In genomic region chr11:3515637-3516036, GRCm38 (mm10) we compare ENCODE assay signal across 9 mouse cellular contexts. TPM values are rescaled to one million over a fixed set of nuclear protein-coding genes. Genes with fewer than 3 reads are reported as not detected.
DNase-seq lines count a peak whose midpoint lies in the region; ATAC-seq lines count a peak whose summit lies in the region.
"Had no signal": no experiment of that assay in that cellular context is flagged by ENCODE, and none has a peak within 500 bp of the region (broad histone marks: within the 10 kb centered on the region; RNA-seq: fewer than 3 reads in every experiment).

No protein-coding gene starts in this region.

- ATAC-seq in forebrain, embryonic 13.5 days: no peak
- ATAC-seq in forebrain, embryonic 11.5 days (replicated peaks; ENCODE audit: low FRiP score): no peak
- no peak for ATAC-seq in midbrain, embryonic 13.5 days
- ATAC-seq in midbrain, embryonic 11.5 days (ENCODE audit: low FRiP score): no peak
- ATAC-seq in intestine, embryonic 16.5 days: 0 out of 2 replicates have a peak, but pooled peaks have one; percentile 11
- no peak for ATAC-seq in stomach, embryonic 16.5 days (ENCODE audit: insufficient read depth, low FRiP score)
- no peak for ATAC-seq in CD4-positive, CD25-positive, alpha-beta regulatory T cell, adult 4 months
- ATAC-seq: inflammation-experienced regulatory T-cells, adult 6 months had no signal

- H3K4me2 ChIP-seq in forebrain, embryonic 13.5 days: peak overlapping the region; percentile 68
- no peak overlapping the region for H3K4me2 ChIP-seq in forebrain, embryonic 11.5 days (ENCODE audit: low read depth, low read length, severe bottlenecking)
- peak overlapping the region; percentile 67; the same call in 1 of the 2 replicates for H3K4me2 ChIP-seq in midbrain, embryonic 13.5 days (replicated peaks)
- no peak overlapping the region for H3K4me2 ChIP-seq in midbrain, embryonic 11.5 days
- peak overlapping the region; percentile 73 for H3K4me2 ChIP-seq in intestine, embryonic 16.5 days (ENCODE audit: low read depth, low read length)
- peak overlapping the region; percentile 66 for H3K4me2 ChIP-seq in stomach, embryonic 16.5 days (ENCODE audit: low read depth, low read length)

- no peaks in the 10 kb centered on the region for H3K9me3 ChIP-seq in forebrain, embryonic 13.5 days (replicated peaks)
- no peaks in the 10 kb centered on the region for H3K9me3 ChIP-seq in forebrain, embryonic 11.5 days (ENCODE audit: control insufficient read depth, low read length)
- H3K9me3 ChIP-seq in midbrain, embryonic 13.5 days: no peaks in the 10 kb centered on the region
- H3K9me3 ChIP-seq in midbrain, embryonic 11.5 days (ENCODE audit: control insufficient read depth, low read length): no peaks in the 10 kb centered on the region
- no peaks in the 10 kb centered on the region for H3K9me3 ChIP-seq in intestine, embryonic 16.5 days (ENCODE audit: control insufficient read depth, low read length)
- no peaks in the 10 kb centered on the region for H3K9me3 ChIP-seq in stomach, embryonic 16.5 days (replicated peaks; ENCODE audit: control insufficient read depth, low read length)

- peaks cover 25% of the 10 kb centered on the region for H3K4me1 ChIP-seq in forebrain, embryonic 13.5 days
- peaks cover 6% of the 10 kb centered on the region; the same call in 1 of the 2 replicates for H3K4me1 ChIP-seq in forebrain, embryonic 11.5 days (replicated peaks; ENCODE audit: control insufficient read depth, insufficient read depth, low read length)
- H3K4me1 ChIP-seq in midbrain, embryonic 13.5 days (replicated peaks): peaks cover 33% of the 10 kb centered on the region
- H3K4me1 ChIP-seq in midbrain, embryonic 11.5 days (ENCODE audit: control insufficient read depth, insufficient read depth, low read length): peaks cover 14% of the 10 kb centered on the region
- H3K4me1 ChIP-seq in intestine, embryonic 16.5 days (ENCODE audit: control insufficient read depth, insufficient read depth, low read length): peaks cover 22% of the 10 kb centered on the region
- H3K4me1 ChIP-seq in stomach, embryonic 16.5 days (ENCODE audit: control insufficient read depth, insufficient read depth, low read length): peaks cover 20% of the 10 kb centered on the region

- 0 out of 2 replicates have a peak, but pooled peaks cover 3% of the 10 kb centered on the region for H3K36me3 ChIP-seq in forebrain, embryonic 13.5 days (ENCODE audit: poor library complexity, severe bottlenecking)
- no peaks in the 10 kb centered on the region for H3K36me3 ChIP-seq in forebrain, embryonic 11.5 days (ENCODE audit: control insufficient read depth, insufficient read depth, low read length)
- no peaks in the 10 kb centered on the region for H3K36me3 ChIP-seq in midbrain, embryonic 13.5 days
- H3K36me3 ChIP-seq in midbrain, embryonic 11.5 days (ENCODE audit: control insufficient read depth, insufficient read depth, low read length): no peaks in the 10 kb centered on the region
- H3K36me3 ChIP-seq in intestine, embryonic 16.5 days (ENCODE audit: control insufficient read depth, insufficient read depth, low read length): peaks cover 3% of the 10 kb centered on the region; the same call in 1 of the 2 replicates
- 0 out of 2 replicates have a peak, but pooled peaks cover 3% of the 10 kb centered on the region for H3K36me3 ChIP-seq in stomach, embryonic 16.5 days (ENCODE audit: control insufficient read depth, insufficient read depth, low read length)

- H3K27ac ChIP-seq in forebrain, embryonic 13.5 days: no peak overlapping the region
- no peak overlapping the region for H3K27ac ChIP-seq in forebrain, embryonic 11.5 days (ENCODE audit: low read depth, low read length)
- no peak overlapping the region for H3K27ac ChIP-seq in midbrain, embryonic 13.5 days
- no peak overlapping the region for H3K27ac ChIP-seq in midbrain, embryonic 11.5 days (ENCODE audit: low read depth, low read length)
- H3K27ac ChIP-seq in intestine, embryonic 16.5 days (ENCODE audit: low read length): peak overlapping the region; percentile 59; the same call in 1 of the 2 replicates
- H3K27ac ChIP-seq in stomach, embryonic 16.5 days (ENCODE audit: low read length): no peak overlapping the region; the same call in 1 of the 2 replicates

- no peak overlapping the region for H3K9ac ChIP-seq in forebrain, embryonic 13.5 days
- no peak overlapping the region for H3K9ac ChIP-seq in forebrain, embryonic 11.5 days (ENCODE audit: low read length)
- H3K9ac ChIP-seq in midbrain, embryonic 13.5 days (replicated peaks): no peak overlapping the region
- H3K9ac ChIP-seq in midbrain, embryonic 11.5 days (ENCODE audit: low read length): no peak overlapping the region
- H3K9ac ChIP-seq in intestine, embryonic 16.5 days (ENCODE audit: low read depth, low read length): peak overlapping the region; percentile 75
- peak overlapping the region; percentile 81 for H3K9ac ChIP-seq in stomach, embryonic 16.5 days (ENCODE audit: low read length)

- no peak for DNase-seq in forebrain, embryonic 11.5 days (ENCODE audit: low spot score)
- DNase-seq in midbrain, embryonic 11.5 days (ENCODE audit: low spot score, missing footprints): no peak
- no peak for DNase-seq in spleen, adult 12 weeks (ENCODE audit: low spot score)

- no peak overlapping the region for H3K4me3 ChIP-seq in forebrain, embryonic 13.5 days
- H3K4me3 ChIP-seq in forebrain, embryonic 11.5 days (ENCODE audit: low read depth, low read length): no peak overlapping the region
- no peak overlapping the region; the same call in 1 of the 2 replicates for H3K4me3 ChIP-seq in midbrain, embryonic 13.5 days (replicated peaks)
- H3K4me3 ChIP-seq in midbrain, embryonic 11.5 days (ENCODE audit: low read depth, low read length): no peak overlapping the region
- peak overlapping the region; percentile 64 for H3K4me3 ChIP-seq in intestine, embryonic 16.5 days (ENCODE audit: low read length)
- peak overlapping the region; percentile 64 for H3K4me3 ChIP-seq in stomach, embryonic 16.5 days (replicated peaks; ENCODE audit: low read length)

- 80% methylated on average over 4 of the region's 4 CpGs for WGBS in forebrain, embryonic 13.5 days
- 79% methylated on average over 4 of the region's 4 CpGs for WGBS in forebrain, embryonic 11.5 days
- 78% methylated on average over 4 of the region's 4 CpGs for WGBS in midbrain, embryonic 13.5 days
- 85% methylated on average over 4 of the region's 4 CpGs for WGBS in midbrain, embryonic 11.5 days
- 77% methylated on average over 4 of the region's 4 CpGs for WGBS in intestine, embryonic 16.5 days
- 78% methylated on average over 4 of the region's 4 CpGs for WGBS in stomach, embryonic 16.5 days

- peaks cover 38% of the 10 kb centered on the region for H3K27me3 ChIP-seq in forebrain, embryonic 13.5 days
- H3K27me3 ChIP-seq in forebrain, embryonic 11.5 days (ENCODE audit: control insufficient read depth, insufficient read depth, low read length): peaks cover 14% of the 10 kb centered on the region
- peaks cover 39% of the 10 kb centered on the region for H3K27me3 ChIP-seq in midbrain, embryonic 13.5 days
- peaks cover 24% of the 10 kb centered on the region for H3K27me3 ChIP-seq in midbrain, embryonic 11.5 days (ENCODE audit: control insufficient read depth, insufficient read depth, low read length)
- H3K27me3 ChIP-seq in intestine, embryonic 16.5 days (replicated peaks; ENCODE audit: control insufficient read depth, insufficient read depth, low read length): no peaks in the 10 kb centered on the region; the same call in 1 of the 2 replicates
- H3K27me3 ChIP-seq in stomach, embryonic 16.5 days (ENCODE audit: control insufficient read depth, insufficient read depth, low read length): no peaks in the 10 kb centered on the region

RNA-seq across cellular contexts. Expression of gene Selenom, which starts 1.2 kb away (rescaled TPM):
- 28.2 and 30.3 TPM in 2 replicates for polyA plus RNA-seq in forebrain, embryonic 13.5 days (2015; fragmentation: Nextera tagmentation; extraction: Ambion mirVana)
- 47.3 and 54.1 TPM in 2 replicates for polyA plus RNA-seq in forebrain, embryonic 11.5 days (2014; fragmentation: Nextera tagmentation; extraction: Ambion mirVana)
- polyA plus RNA-seq in midbrain, embryonic 13.5 days (2015; fragmentation: Nextera tagmentation; extraction: Ambion mirVana): 30.3 and 32.0 TPM in 2 replicates
- 55.9 and 58.9 TPM in 2 replicates for polyA plus RNA-seq in midbrain, embryonic 11.5 days (2014; fragmentation: Nextera tagmentation; extraction: Ambion mirVana)
- polyA plus RNA-seq in intestine, embryonic 16.5 days (2015; fragmentation: Nextera tagmentation; extraction: Ambion mirVana): 182 and 185 TPM in 2 replicates
- polyA plus RNA-seq in stomach, embryonic 16.5 days (2015; fragmentation: Nextera tagmentation; extraction: Ambion mirVana): 169 and 176 TPM in 2 replicates
- 1 to 10 TPM; 7.6 to 8.9 TPM for polyA plus RNA-seq in CD4-positive, CD25-positive, alpha-beta regulatory T cell, adult 4 months (2017; shearing (Covaris generic))

RNA-seq across cellular contexts. Expression of gene Inpp5j, which starts 11.0 kb away (rescaled TPM):
- polyA plus RNA-seq in forebrain, embryonic 13.5 days (2015; fragmentation: Nextera tagmentation; extraction: Ambion mirVana): 1.1 and 1.5 TPM in 2 replicates
- polyA plus RNA-seq in forebrain, embryonic 11.5 days (2014; fragmentation: Nextera tagmentation; extraction: Ambion mirVana): 0.31 and 0.47 TPM in 2 replicates
- polyA plus RNA-seq in midbrain, embryonic 13.5 days (2015; fragmentation: Nextera tagmentation; extraction: Ambion mirVana): 1.4 and 1.7 TPM in 2 replicates
- polyA plus RNA-seq in midbrain, embryonic 11.5 days (2014; fragmentation: Nextera tagmentation; extraction: Ambion mirVana): 0.07 and 0.16 TPM in 2 replicates
- polyA plus RNA-seq in intestine, embryonic 16.5 days (2015; fragmentation: Nextera tagmentation; extraction: Ambion mirVana): 5.6 and 5.9 TPM in 2 replicates
- polyA plus RNA-seq in stomach, embryonic 16.5 days (2015; fragmentation: Nextera tagmentation; extraction: Ambion mirVana): 3.4 and 3.5 TPM in 2 replicates
- polyA plus RNA-seq in CD4-positive, CD25-positive, alpha-beta regulatory T cell, adult 4 months (2017; shearing (Covaris generic)): under 1 TPM in 1 of 2 experiments, not detected in 1; 0.13 TPM
- polyA plus RNA-seq: inflammation-experienced regulatory T-cells, adult 6 months had no signal

RNA-seq across cellular contexts. Expression of gene Smtn, which starts 24.8 kb away (rescaled TPM):
- polyA plus RNA-seq in forebrain, embryonic 13.5 days (2015; fragmentation: Nextera tagmentation; extraction: Ambion mirVana): 21.8 and 21.9 TPM in 2 replicates
- polyA plus RNA-seq in forebrain, embryonic 11.5 days (2014; fragmentation: Nextera tagmentation; extraction: Ambion mirVana): 43.8 and 44.3 TPM in 2 replicates
- polyA plus RNA-seq in midbrain, embryonic 13.5 days (2015; fragmentation: Nextera tagmentation; extraction: Ambion mirVana): 15.5 and 18.2 TPM in 2 replicates
- 26.6 and 27.1 TPM in 2 replicates for polyA plus RNA-seq in midbrain, embryonic 11.5 days (2014; fragmentation: Nextera tagmentation; extraction: Ambion mirVana)
- polyA plus RNA-seq in intestine, embryonic 16.5 days (2015; fragmentation: Nextera tagmentation; extraction: Ambion mirVana): 78.2 and 80.1 TPM in 2 replicates
- polyA plus RNA-seq in stomach, embryonic 16.5 days (2015; fragmentation: Nextera tagmentation; extraction: Ambion mirVana): 122 and 128 TPM in 2 replicates
- under 1 TPM; 0.16 to 0.65 TPM for polyA plus RNA-seq in CD4-positive, CD25-positive, alpha-beta regulatory T cell, adult 4 months (2017; shearing (Covaris generic))

RNA-seq across cellular contexts. Expression of gene Pla2g3, which starts 27.6 kb away (rescaled TPM):
- polyA plus RNA-seq in forebrain, embryonic 13.5 days (2015; fragmentation: Nextera tagmentation; extraction: Ambion mirVana): 0.44 and 0.58 TPM in 2 replicates
- 0.45 and 0.92 TPM in 2 replicates for polyA plus RNA-seq in forebrain, embryonic 11.5 days (2014; fragmentation: Nextera tagmentation; extraction: Ambion mirVana)
- 0.52 and 0.67 TPM in 2 replicates for polyA plus RNA-seq in midbrain, embryonic 13.5 days (2015; fragmentation: Nextera tagmentation; extraction: Ambion mirVana)
- polyA plus RNA-seq in midbrain, embryonic 11.5 days (2014; fragmentation: Nextera tagmentation; extraction: Ambion mirVana): 0.38 and 0.54 TPM in 2 replicates
- 0.33 and 0.43 TPM in 2 replicates for polyA plus RNA-seq in intestine, embryonic 16.5 days (2015; fragmentation: Nextera tagmentation; extraction: Ambion mirVana)
- polyA plus RNA-seq in stomach, embryonic 16.5 days (2015; fragmentation: Nextera tagmentation; extraction: Ambion mirVana): 1.8 and 4.5 TPM in 2 replicates
- polyA plus RNA-seq in CD4-positive, CD25-positive, alpha-beta regulatory T cell, adult 4 months (2017; shearing (Covaris generic)): under 1 TPM in 1 of 2 experiments, not detected in 1; 0.20 TPM

Comparison
In these comparisons a context has a peak if more than half of its experiments do, and no peak if none do; other contexts are left out.
1. H3K4me2 ChIP-seq: peak in forebrain, embryonic 13.5 days (single experiment), midbrain, embryonic 13.5 days (single experiment), intestine, embryonic 16.5 days (single experiment) and stomach, embryonic 16.5 days (single experiment); none in forebrain, embryonic 11.5 days (single experiment) and midbrain, embryonic 11.5 days (single experiment).
2. H3K4me3 ChIP-seq: peak in intestine, embryonic 16.5 days (single experiment) and stomach, embryonic 16.5 days (single experiment); none in forebrain, embryonic 13.5 days (single experiment), forebrain, embryonic 11.5 days (single experiment), midbrain, embryonic 13.5 days (single experiment) and midbrain, embryonic 11.5 days (single experiment).
3. H3K9ac ChIP-seq: peak in intestine, embryonic 16.5 days (single experiment) and stomach, embryonic 16.5 days (single experiment); none in forebrain, embryonic 13.5 days (single experiment), forebrain, embryonic 11.5 days (single experiment), midbrain, embryonic 13.5 days (single experiment) and midbrain, embryonic 11.5 days (single experiment).
4. RNA of gene Smtn, which starts 24.8 kb away (polyA plus RNA-seq): 122 to 128 TPM in stomach, embryonic 16.5 days, 78.2 to 80.1 TPM in intestine, embryonic 16.5 days, 43.8 to 44.3 TPM in forebrain, embryonic 11.5 days, 26.6 to 27.1 TPM in midbrain, embryonic 11.5 days, 21.8 to 21.9 TPM in forebrain, embryonic 13.5 days and 15.5 to 18.2 TPM in midbrain, embryonic 13.5 days; 0.16 to 0.65 TPM in CD4-positive, CD25-positive, alpha-beta regulatory T cell, adult 4 months; every median in the first group is over 10 times any median in the second.